Mouse (Mus musculus) right cerebral cortex, postnatal 14 days (tissue): ENCODE measurements around the gene Atf7.

Experiments used
- DNase-seq: peaks from one replicate; pipeline ENCODE4 v3.0.0; 2022

Atf7 gene

DNA sequence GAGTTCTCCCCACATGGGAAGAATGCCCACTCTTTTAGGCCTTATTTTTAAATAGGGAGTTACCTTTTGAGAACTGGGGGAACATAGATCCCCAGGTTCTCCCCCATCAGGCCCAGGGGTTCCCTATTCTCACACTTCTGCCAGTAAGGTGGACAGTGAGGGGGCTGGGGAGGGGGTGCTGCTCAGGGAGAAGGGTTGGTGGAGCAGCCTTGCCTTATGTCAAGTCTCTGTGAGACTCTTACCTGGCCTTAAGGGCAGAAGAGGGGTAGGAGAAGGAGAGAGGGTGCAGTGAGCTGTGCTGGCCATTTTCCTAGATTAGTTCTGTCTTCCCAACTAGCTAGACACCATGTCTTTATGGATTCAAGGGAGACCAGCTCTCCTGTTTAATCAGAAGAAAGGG is 112.8 kb downstream of the Atf7 start:
- no peak for DNase-seq

DNA sequence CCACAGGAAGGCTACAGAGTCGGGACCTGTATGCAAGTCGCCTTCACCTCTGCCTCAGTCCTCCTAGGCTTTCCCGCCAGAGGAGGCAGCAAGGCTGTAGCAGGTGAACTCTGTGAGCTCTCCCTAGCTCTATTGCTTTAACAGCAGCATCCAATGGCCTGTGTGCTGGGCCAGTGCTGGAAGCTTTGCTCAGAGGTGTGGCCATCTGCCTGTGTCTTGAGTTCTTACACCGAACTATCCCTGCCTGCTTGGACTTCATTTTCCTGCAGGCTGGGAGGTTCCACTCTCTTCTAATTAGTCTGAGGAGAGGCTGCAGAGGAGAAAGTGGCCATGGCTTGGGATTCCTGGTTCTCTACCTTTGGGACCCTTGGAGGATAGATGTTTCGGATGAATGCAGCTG is 113.3 kb downstream of the Atf7 start:
- no peak for DNase-seq

DNA sequence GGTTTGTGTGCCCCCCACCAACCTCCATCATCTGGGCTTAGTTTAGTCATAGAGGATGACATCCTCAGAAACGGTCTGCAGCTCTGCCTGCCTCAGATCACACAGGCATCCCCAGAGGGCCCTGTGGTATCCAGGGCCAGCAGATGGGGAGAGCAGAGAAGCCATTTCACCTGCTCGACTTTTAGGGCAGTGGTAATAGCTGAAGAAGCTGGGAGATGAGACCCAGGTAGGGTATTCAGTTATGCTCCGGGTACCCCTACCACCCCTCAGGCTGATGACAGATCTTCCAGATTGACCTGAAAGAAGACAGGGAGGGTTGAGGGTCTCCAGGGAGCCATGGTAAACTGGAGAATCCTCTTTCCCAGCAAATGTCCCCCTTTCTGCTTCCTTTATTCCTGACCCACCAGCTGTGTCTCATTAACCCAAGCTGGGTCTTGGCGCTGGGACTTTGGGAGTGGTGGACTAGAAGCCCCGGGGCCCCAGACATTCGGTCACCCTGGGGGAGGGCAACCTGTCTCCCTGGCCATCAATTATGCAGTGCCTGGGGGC is 113.9 kb downstream of the Atf7 start:
- DNase-seq = no peak

DNA sequence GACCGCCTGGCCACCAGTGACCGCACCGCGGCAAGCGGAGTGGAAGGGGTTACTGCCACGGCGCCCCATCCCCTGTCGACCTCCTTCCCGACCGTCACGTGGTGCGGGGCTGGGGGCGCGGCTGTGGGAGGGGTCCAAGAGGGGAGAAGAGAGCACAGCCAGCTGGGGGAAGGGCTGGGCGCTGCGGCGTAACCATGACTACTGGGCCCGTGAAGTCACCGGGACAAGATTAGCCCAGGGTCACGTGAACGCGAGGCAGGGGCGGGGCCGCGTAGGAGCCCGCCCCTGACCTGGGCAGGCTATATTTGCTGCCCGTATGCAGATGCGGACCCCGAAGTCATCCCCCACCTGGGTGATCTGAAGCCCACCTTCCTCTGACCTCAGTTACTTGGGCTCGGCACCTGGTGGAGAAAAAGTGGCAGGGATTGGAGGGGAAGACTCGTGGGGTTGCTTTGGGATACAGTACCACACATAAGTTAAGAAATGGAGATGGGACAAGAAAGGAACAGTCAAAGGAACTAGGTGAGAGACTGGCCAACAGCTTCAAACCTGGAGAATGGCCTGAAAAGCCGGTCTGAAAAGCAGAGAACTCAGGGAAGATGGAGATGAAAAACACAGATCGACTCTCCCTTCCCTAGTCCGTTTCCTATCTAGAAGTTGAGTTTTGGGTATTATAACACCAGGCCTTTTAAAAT is 114.5 kb downstream of the Atf7 start:
- peak; percentile 91 for DNase-seq

DNA sequence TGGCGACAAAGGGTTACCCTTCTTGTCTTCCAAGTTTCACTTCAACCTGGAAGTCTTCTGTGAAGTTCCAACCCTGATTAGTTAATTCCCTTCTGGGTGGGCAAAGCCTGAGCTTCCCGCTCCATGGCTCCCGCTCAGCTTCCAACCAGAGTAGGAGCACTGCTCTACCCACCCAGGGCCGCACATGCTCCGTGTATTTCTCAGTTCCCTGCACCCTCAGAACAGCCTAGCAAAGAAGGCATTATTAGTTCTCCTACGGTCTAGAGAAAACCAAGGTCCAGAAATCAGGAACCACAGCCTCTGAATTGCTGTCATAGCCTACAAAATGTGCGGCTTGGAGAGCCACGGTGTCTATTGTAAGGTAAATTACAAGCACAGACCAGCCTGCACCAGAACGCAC is 115.2 kb downstream of the Atf7 start:
- no peak for DNase-seq

DNA sequence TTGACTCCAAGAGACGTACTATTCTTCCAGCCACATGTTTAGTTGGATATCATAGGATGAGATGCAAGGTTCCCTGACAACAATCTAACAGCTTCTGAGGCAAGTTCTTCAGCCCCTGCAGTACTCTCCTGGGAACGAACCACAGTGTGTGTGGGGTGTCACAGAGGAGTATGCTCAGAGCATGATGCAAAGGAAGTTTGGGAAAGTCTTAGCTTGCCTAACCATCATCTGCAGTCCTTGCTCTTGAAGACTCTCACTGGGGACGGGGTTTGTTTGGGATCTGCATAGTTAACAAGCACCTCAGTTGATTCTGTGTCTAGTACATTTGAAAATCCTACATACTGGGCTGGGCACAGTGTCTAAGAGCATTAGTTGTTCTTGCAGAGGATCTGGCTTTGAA is 116.9 kb downstream of the Atf7 start:
- no peak for DNase-seq

DNA sequence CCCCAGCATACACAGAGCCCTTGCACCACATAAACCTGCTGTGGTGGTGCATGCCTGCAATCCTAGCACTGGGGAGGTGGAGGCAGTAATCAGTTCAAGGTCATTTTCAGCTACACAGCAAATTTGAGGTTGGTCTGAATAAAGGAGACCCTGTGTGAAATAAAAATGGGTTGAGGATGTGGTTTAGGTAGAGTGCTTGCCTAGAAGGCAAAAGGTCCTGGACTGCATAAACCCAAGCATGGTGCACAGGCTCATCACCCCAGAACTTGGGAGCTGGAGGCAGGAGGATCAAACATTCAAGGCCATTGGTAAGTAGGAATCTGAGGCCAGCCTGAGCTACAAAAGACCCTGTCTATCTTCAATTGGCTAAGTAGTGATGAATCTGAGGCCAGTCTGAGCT is 117.7 kb downstream of the Atf7 start:
- no peak for DNase-seq

DNA sequence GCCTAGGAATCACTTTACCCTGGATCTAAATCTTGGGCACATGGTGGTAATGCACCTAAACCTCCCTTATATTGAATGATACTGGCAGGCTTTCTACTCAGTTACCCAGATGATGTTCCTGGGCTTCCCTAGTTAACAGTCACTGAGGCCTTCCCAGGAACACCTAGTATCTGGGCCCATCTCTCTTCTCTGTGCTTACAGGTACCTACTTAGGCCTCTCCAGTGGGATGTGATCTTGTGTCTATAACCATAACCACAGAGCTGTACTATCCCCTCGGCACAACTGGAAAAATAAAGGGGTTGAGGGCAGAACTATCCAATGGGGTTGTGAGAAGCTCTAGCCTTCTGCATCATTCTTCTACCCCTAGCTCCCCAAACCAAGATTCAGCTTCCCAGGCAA is 118.4 kb downstream of the Atf7 start:
- no peak for DNase-seq

DNA sequence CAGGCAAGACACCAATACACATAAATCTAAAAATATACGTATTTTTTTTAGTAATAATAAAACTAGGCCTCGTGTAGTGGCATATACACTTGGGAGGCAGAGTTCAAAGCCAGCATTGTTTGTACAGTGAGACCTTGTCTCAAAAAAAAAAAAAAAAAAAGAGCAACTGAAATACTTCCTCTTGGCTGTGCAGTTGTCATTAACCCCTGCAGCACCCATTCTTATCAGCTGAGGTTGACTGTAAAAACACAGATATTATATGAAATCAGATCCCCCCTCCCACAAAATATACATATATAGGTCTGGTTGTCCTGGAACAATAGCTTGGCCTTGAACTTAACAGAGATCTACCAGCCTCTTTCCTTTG is 118.8 kb downstream of the Atf7 start:
- DNase-seq = no peak

DNA sequence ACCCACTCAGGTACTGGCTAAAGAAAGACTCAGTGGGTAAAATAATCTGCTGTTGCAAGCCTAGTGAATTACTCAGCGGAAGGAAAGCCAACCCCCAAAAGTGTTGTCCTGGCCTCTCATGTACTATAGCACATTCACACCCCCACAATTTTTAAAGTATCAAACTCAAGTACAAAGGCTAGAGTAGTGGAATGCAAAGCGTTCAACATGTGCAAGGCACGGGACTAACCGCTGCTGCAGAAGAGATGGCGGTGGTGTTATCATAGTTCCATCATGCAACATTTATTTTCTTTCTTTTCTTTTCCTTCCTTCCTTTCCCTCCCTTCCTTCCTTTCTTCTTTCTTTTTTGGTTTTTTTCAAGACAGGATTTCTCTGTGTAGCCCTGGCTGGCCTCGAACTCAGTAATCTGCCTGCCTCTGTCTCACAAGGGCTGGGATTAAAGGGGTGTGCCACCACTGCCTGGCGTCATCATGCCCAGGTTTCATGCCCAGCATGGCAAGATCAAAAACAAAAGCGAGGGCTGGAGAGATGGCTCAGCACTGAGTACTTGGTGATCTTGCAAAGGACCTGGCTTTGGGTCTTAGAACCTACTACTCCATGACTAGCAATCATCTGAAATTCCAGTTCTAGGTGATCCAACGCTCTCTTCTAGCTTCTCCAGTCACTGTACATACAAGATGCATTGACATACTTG is 119.3 kb downstream of the Atf7 start:
- no peak for DNase-seq

DNA sequence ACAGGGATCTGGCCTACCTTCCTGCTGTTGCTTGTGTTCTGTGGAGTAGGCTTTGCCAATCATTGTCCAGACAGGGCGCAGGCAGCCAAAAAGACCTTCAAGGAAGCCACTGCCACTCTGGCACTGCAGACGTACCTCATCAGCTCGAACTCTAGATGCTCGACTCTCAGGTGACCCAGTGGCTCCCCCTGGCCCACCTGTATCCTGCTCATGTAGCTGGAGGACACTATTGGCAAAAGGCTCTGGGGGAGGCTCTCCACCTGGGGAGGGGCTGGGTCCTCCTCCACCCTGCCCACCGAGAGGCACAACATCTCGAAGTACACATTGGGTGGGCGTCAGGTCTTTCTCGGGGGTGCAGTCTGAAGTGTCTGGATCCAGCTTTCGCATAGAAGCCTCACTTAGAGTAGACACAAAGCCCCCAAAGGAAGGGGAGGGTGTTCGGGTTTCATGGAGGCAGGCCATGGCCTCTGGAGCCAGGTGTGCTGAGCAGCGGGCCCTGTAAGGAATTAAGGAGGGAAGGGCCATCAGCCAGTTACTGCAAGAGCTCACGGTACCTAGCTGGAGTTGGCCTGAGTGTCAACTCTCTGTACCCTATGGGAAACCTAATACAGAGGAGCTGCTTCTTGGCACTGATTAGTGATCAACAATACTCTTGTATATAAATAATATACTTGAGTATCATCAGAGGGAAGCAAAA is 120.0 kb downstream of the Atf7 start:
- no peak for DNase-seq

DNA sequence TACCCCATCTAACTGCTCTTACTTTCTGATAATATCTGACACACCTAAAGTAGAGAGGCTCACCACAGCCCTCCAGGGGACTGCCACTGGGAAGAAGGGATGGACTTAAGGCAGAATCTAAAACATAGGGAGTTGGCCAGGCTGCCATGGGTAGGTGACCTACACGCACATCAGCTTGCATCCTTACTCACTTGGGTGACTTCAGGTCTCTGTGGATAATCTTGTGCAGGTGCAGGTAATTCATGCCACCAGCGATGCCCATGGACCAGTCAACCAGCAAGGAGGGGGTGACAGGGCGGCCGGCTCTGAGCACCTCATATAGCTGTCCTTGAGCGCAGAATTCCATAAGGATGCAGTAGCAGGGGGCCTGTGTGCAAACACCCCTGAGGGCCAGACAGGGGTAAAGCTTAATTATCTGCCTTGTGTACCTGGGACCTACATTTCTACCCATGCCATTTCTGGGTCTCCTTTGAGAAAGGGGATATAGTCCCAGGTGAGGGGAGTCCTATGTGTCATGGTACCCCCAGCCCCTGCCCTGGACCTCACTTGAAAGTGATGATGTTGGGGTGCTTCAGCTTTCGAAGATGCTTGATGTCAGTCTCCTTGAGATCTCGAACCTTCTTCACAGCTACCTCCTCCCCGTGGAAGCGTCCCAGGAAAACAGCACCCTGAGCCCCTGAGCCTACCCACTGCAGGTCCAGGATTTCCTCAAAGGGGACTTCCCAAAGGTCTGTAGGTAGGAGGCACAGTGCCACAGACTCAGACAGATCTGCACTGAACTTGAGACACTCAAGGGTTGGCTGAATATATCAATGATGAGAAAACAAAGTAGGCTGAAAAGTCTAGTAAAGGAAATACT is 121.1 kb downstream of the Atf7 start:
- no peak for DNase-seq

DNA sequence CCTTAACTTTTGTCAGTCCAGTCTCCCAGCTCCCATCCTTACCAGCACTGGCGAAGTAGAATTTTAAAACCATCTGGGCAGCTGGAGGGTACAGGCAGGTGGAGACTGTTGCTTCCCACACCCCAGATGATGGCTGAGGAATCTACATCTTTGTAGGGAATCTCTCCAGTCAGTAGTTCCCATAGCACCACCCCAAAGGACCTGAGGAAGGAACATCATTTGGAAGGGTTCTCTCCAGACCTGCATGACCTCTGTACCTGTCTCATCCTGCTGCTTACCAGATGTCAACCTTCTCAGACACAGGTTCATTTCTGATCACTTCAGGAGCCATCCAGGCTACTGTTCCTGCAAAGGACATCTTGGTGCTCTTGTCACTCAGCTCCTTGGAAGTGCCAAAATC is 121.8 kb downstream of the Atf7 start, which contains the start of gene Gm10337:
Gene Gm10337 (plus strand): TSS at position 276 of the 400 bp plus-strand sequence.
- DNase-seq = no peak

DNA sequence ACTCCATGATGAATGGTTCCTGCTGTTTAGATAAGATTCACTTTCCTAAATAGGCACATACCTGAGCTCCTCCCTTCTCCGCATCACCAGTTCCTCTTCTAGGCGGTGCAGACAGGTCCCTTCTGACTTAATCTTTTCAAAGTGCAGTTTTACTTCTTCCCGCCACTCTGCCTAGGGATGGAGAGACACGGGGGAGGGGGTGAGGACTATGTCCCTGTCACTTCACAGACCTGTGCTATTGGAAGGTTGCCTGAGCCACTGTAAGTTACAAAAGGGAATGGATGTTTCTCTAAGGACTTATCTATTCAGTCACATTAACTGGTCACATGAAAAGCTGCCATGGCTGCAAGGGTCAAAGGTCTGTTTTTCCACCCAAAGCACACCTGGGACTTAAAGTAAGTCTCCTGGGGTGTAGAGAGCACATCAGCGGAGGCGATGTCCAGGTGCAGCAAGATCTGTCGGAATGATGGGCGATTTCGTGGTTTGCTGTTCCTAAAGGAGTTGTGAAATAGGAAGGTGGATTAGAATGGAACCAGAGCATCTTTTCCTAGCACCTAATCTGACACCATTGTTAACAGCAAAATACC is 122.9 kb downstream of the Atf7 start:
- DNase-seq = no peak

DNA sequence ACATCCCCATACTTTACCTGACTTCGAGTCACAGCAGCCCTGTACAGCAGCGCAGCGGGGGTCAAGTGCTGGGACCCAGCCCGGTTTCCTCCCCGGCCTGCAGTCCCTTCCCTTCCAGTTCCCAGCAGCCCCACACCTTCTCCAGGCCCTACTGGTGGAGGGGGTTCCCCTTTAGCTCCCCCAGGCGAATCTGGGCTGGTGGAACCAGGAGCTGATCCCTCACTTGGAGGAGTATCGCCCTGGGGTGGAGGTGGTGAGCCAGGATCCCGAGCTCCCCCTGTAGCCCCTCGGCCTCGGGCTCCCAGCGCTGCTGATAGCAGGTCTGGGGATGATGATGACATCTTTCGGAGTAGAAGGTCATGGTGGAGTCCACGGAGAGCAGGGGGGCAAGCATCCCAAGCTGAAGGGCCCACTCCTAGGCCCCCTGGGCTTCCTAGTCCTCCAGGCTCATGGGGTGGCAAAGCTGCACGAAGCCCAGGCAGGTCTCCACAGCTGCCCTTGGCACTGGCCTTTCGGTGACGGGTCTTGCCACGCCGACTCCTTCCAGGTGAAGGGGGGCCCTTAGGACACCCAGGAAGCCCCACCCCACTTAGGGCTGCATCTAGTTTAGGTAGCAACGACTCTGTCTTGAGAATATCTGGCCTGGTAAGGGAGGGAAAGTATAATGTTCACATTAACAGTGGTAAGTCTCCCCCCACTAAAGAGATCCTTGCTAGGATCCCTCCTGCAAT is 124.0 kb downstream of the Atf7 start:
- DNase-seq = no peak

DNA sequence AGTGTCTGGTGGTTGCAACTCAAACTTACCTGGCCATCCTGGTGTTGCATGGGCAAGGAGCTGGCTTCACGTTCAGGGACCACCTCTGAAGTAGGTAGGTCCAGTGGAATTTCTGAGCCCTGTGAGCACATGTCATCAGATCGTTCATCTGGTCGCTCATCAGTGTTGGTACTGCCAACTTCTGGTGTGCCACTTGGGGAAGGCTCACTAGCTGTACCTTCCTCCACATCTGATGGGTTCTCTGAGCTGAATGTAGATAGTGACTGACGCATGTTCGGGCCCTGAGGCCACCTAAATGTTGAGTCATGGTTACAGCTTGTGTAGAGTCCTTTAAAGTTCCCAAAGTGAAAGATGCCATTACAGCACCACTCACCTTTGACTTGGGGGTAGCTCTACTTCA is 124.8 kb downstream of the Atf7 start:
- DNase-seq = no peak

DNA sequence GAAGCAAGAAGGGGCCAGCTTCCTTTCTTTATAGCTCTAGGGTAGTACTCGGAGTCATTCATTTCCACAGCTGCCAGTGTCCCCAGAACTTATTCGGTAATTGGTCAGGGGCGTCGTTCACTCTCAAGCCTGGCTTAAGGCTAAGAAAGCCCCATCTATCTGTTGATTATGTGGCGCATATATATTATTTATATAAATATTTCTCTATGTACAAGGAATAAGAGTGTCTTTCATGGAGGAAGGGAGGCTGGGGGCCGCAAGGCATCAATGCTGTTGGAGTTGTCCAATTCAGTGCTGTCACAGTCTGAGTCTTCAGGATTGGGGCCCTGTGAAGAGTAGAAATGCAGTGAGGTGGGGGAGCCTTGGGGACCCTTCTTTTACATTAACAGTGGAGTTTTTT is 125.4 kb downstream of the Atf7 start:
- DNase-seq = no peak

DNA sequence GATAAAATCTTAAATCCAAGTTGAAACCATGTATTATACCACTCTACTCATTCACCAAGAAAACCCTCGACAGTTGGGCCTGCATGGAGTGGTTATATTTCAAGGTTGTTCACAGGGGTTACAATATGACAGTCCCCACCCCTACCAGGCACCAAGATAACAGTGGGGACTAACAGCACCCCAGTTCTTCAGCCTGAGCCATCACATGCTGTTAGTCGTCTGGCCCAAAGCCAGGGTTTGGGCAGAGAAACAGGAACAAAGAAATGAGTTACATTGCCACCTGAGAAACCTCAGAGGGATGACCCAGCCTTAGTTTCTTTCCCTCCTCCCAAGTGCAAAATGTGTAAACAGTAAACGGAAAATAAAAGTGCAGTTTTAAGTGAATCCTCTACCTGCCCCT is 125.9 kb downstream of the Atf7 start:
- no peak for DNase-seq

DNA sequence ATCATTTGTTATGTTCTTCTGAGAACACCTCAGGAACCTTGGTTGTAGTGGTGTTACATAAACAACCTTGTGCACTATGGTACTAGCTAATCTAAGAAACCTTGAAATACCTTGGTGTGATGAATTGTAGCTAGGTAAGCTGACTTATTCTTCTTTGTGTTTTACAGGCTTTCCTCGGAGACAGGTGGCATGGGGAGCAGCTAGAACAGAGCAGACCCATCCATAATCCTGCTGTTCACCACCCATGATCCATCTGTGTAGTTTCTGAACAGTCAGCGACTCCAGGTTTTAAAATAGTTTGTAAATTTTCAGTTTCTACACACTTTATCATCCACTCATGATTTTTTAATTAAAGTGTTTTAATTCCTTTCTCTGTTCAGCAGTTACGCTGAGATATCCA is 126.9 kb downstream of the Atf7 start:
- DNase-seq = no peak

DNA sequence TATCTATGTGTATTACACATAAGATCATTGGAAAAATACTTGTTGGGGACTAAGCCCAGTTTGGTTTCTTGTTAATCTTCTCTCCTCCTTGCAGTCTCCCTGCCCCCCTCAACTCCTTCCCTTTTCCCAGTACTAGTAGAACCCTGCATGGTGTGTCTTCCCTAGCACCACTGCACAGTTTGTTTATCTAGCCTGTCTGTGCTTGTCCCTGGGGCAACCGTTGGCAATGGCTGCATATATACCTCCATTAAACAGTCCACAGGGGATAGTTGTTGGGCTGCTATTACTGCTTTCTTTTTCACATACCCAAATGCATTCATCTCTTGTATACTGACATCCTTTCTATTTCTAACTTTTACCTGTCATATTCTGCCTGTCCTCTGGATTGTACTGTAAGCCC is 137.6 kb downstream of the Atf7 start:
- DNase-seq = no peak

DNA sequence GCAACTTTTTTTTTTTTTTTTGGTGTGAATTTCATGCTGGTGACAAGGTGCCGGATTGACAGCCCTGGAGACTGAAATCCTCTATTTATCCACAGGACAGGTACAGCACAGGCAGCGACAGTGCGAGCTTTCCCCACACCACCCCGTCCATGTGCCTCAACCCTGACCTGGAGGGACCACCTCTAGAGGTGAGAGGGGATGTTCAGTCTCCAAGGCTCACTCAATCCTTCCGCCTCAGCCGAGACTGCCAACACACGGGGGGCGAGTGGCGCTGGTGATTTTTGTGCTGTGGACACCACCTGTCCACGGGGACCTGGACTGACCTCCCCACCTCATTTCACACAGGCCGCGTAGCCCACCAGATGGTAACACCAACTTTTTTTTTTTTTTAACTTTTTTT is 139.4 kb downstream of the Atf7 start:
- DNase-seq = no peak

DNA sequence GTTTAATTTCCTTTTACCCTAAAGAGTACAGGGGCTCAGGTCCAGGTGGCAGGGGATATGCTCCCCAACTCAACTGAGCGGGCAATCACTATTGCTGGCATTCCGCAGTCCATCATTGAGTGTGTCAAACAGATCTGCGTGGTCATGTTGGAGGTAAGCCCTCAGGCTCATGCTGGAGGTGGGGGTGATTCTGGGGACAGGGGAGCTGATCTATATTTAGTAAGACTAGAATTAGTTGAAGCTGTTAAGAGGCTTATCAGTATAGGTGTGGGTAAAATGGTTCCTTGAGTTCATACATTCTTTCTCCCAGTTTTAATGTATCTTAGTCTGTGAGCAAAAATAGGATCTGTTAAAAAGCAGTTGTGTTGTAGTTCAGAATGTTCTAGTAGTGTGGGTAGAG is 142.1 kb downstream of the Atf7 start:
- no peak for DNase-seq
